Mouse (Mus musculus) midbrain, embryonic 13.5 days (tissue): ENCODE measurements around the gene Wwp2. TPM values are rescaled to one million over a fixed set of nuclear protein-coding genes. Genes with fewer than 3 reads are reported as not detected.

Source experiments
- ATAC-seq: fragments of 200-750 bp; cut with Nextera tagmentation; 2 replicates; pipeline ENCODE4 v1.8.0; 2017; ENCODE audit warnings: mild to moderate bottlenecking, moderate TSS enrichment, moderate library complexity
- H3K27ac ChIP-seq: fragments of 300-500 bp; sonication (generic); 2 replicates; pipeline ENCODE4 v1.5.1; 2015; ENCODE audit warnings: inconsistent platforms, mild to moderate bottlenecking, moderate library complexity
- H3K27me3 ChIP-seq: fragments of 300-500 bp; sonication (generic); 2 replicates; pipeline ENCODE4 v1.6.1; 2015; ENCODE audit warnings: mild to moderate bottlenecking, inconsistent platforms
- H3K36me3 ChIP-seq: fragments of 300-500 bp; sonication (generic); 2 replicates; pipeline ENCODE4 v1.6.1; 2015; ENCODE audit warnings: mild to moderate bottlenecking, inconsistent platforms
- H3K4me1 ChIP-seq: fragments of 300-500 bp; sonication (generic); replicated peaks from 2 replicates; pipeline ENCODE4 v1.6.1; 2015; ENCODE audit warnings: inconsistent platforms
- H3K4me2 ChIP-seq: fragments of 300-500 bp; sonication (generic); replicated peaks from 2 replicates; pipeline ENCODE4 v1.6.1; 2015; ENCODE audit warnings: moderate library complexity, mild to moderate bottlenecking, inconsistent platforms
- H3K4me3 ChIP-seq: fragments of 300-500 bp; sonication (generic); replicated peaks from 2 replicates; pipeline ENCODE4 v1.5.1; 2015; ENCODE audit warnings: mild to moderate bottlenecking, inconsistent platforms
- H3K9ac ChIP-seq: fragments of 300-500 bp; sonication (generic); replicated peaks from 2 replicates; pipeline ENCODE4 v1.6.1; 2015; ENCODE audit warnings: mild to moderate bottlenecking, inconsistent platforms
- H3K9me3 ChIP-seq: fragments of 300-500 bp; sonication (generic); 2 replicates; pipeline ENCODE4 v1.6.1; 2016; ENCODE audit warnings: mild to moderate bottlenecking, inconsistent platforms
- WGBS: fragments of 180-500 bp; shearing (Covaris S2); methylation state at CpG from one replicate; pipeline ENCODE4 v1.1.7; 2015; 5-methylcytosine and 5-hydroxymethylcytosine counted together
- polyA plus RNA-seq: library from polyadenylated mRNA; unstranded; fragments of >200 nt; fragmentation: Nextera tagmentation; extraction: Ambion mirVana; gene quantifications from 2 replicates; pipeline ENCODE4 v1.2.1, GENCODE M21; 2015

Gene Wwp2
- 48.9 and 50.0 TPM in 2 replicates for polyA plus RNA-seq

GRCm38 (mm10) chr8:107435962-107436831, at the start of gene Wwp2:
TSS of gene Wwp2 (plus strand) at chr8:107436365.
- Histone ChIP-seq H3K4me1 (peaks cover 19% of the 10 kb centered on the region), H3K4me3 (peak within 1 kb of the TSS; percentile 82), H3K4me2 (peak within 1 kb of the TSS; percentile 74), H3K9ac (peak within 1 kb of the TSS; percentile 87), H3K27me3 (no peaks in the 10 kb centered on the region), H3K36me3 (no peaks in the 10 kb centered on the region), H3K9me3 (no peaks in the 10 kb centered on the region), H3K27ac (peak within 1 kb of the TSS; percentile 79)
- ATAC-seq: peak; percentile 92
- WGBS: 1% methylated on average over 41 of the region's 81 CpGs

- Histone ChIP-seq H3K9ac (no peak overlapping the region), H3K36me3 (no peaks in the 10 kb centered on the region), H3K4me1 (no peaks in the 10 kb centered on the region), H3K27ac (no peak overlapping the region), H3K4me3 (no peak overlapping the region), H3K4me2 (no peak overlapping the region), H3K9me3 (no peaks in the 10 kb centered on the region), H3K27me3 (no peaks in the 10 kb centered on the region)
- 36% methylated on average over 3 of the region's 3 CpGs for WGBS
- no peak for ATAC-seq
Observed at GRCm38 (mm10) chr8:107386642-107387041, 49.5 kb upstream of the Wwp2 start.

GRCm38 (mm10) chr8:107387861-107388260, 48.3 kb upstream of the Wwp2 start:
- 69% methylated on average over 5 of the region's 5 CpGs for WGBS
- Histone ChIP-seq H3K4me3 (no peak overlapping the region), H3K27me3 (no peaks in the 10 kb centered on the region), H3K9ac (no peak overlapping the region), H3K4me2 (no peak overlapping the region), H3K4me1 (no peaks in the 10 kb centered on the region), H3K27ac (no peak overlapping the region), H3K36me3 (no peaks in the 10 kb centered on the region), H3K9me3 (no peaks in the 10 kb centered on the region)
- ATAC-seq: no peak

DNA sequence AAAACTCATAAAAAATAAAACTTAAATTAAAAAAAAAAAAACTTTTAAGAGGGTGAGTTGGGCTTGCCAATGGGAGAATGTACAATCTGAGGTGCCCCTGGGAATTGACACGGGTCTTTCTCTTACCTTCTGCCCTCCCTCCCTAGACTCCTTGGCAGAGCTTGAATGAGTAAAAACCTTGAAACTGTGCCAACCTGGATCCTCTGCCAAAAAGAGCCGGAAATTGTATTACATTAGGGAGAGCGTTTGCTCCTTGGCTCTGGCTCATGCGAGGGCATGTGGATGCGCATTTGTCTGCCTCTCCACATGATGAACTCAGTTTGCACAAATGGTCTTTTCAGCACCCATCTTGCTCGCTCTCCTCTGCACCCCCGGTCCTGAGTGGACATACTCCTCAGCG, 46.6 kb upstream of the Wwp2 start:
- Histone ChIP-seq H3K36me3 (no peaks in the 10 kb centered on the region), H3K9ac (no peak overlapping the region), H3K4me3 (no peak overlapping the region), H3K27ac (no peak overlapping the region), H3K27me3 (no peaks in the 10 kb centered on the region), H3K9me3 (no peaks in the 10 kb centered on the region), H3K4me2 (no peak overlapping the region), H3K4me1 (no peaks in the 10 kb centered on the region)
- ATAC-seq: no peak
- WGBS: 78% methylated on average over 8 of the region's 8 CpGs

GRCm38 (mm10) chr8:107390476-107391135, 45.6 kb upstream of the Wwp2 start:
- Histone ChIP-seq H3K4me2 (no peak overlapping the region), H3K9me3 (no peaks in the 10 kb centered on the region), H3K27ac (no peak overlapping the region), H3K4me3 (no peak overlapping the region), H3K9ac (no peak overlapping the region), H3K27me3 (no peaks in the 10 kb centered on the region), H3K4me1 (no peaks in the 10 kb centered on the region), H3K36me3 (no peaks in the 10 kb centered on the region)
- 93% methylated on average over 16 of the region's 16 CpGs for WGBS
- no peak for ATAC-seq

GRCm38 (mm10) chr8:107391136-107391516, 45.0 kb upstream of the Wwp2 start:
- Histone ChIP-seq H3K36me3 (no peaks in the 10 kb centered on the region), H3K9me3 (no peaks in the 10 kb centered on the region), H3K4me2 (no peak overlapping the region), H3K27ac (no peak overlapping the region), H3K27me3 (no peaks in the 10 kb centered on the region), H3K4me1 (no peaks in the 10 kb centered on the region), H3K4me3 (no peak overlapping the region), H3K9ac (no peak overlapping the region)
- 80% methylated on average over 4 of the region's 4 CpGs for WGBS
- no peak for ATAC-seq

DNA sequence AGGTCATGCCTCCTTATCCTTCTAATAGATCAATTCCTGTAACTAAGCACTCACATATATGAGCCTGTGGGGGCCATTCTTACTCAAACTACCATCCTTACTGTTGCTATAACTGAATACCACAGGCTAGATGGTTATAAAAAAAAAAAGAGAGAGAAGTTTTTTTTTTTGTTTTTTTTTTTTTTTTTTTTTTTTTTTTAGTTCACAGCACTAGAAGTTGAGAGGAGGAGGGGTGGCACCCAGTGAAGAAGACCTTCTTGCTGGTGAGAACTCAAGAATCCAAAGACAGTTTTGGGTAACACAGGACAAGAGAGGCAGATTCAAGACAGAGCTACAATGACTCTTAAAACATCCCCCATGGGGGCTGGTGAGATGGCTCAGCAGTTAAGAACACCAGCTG, 40.8 kb upstream of the Wwp2 start:
- Histone ChIP-seq H3K27ac (no peak overlapping the region), H3K9me3 (no peaks in the 10 kb centered on the region), H3K4me1 (no peaks in the 10 kb centered on the region), H3K27me3 (no peaks in the 10 kb centered on the region), H3K4me2 (no peak overlapping the region), H3K36me3 (no peaks in the 10 kb centered on the region), H3K9ac (no peak overlapping the region), H3K4me3 (no peak overlapping the region)
- no peak for ATAC-seq

GRCm38 (mm10) chr8:107396106-107396670, 40.0 kb upstream of the Wwp2 start:
- Histone ChIP-seq H3K4me2 (no peak overlapping the region), H3K4me1 (no peaks in the 10 kb centered on the region), H3K4me3 (no peak overlapping the region), H3K9ac (no peak overlapping the region), H3K27me3 (no peaks in the 10 kb centered on the region), H3K36me3 (no peaks in the 10 kb centered on the region), H3K27ac (no peak overlapping the region), H3K9me3 (no peaks in the 10 kb centered on the region)
- ATAC-seq: no peak
- WGBS: 90% methylated on average over 10 of the region's 10 CpGs

DNA sequence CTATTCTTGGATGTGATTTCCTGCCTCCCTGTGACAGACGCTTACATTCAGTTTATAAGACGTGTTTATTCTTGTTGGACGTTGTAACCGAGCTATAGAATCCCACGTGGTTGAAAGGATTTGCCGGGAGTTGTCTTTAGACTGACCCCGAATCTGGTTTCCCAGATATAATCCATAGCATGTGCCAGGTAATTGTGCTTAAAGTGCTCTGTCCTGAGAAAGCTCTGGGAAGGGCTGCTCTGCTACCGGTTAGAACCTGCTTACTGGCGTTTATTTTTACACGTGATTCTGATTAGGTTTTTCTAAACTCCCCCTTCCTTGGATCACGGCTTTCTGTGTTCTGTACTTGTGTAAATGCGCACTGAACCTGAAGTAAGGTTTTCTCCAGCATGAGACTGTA, 38.5 kb upstream of the Wwp2 start:
- WGBS: 66% methylated on average over 12 of the region's 12 CpGs
- no peaks in the 10 kb centered on the region for H3K36me3 ChIP-seq
- H3K27ac ChIP-seq: no peak overlapping the region
- H3K4me2 ChIP-seq: no peak overlapping the region
- H3K4me1 ChIP-seq: peaks cover 3% of the 10 kb centered on the region; the same call in 1 of the 2 replicates
- H3K9ac ChIP-seq: no peak overlapping the region
- ATAC-seq: no peak
- H3K9me3 ChIP-seq: no peaks in the 10 kb centered on the region
- H3K4me3 ChIP-seq: no peak overlapping the region
- no peaks in the 10 kb centered on the region for H3K27me3 ChIP-seq

DNA sequence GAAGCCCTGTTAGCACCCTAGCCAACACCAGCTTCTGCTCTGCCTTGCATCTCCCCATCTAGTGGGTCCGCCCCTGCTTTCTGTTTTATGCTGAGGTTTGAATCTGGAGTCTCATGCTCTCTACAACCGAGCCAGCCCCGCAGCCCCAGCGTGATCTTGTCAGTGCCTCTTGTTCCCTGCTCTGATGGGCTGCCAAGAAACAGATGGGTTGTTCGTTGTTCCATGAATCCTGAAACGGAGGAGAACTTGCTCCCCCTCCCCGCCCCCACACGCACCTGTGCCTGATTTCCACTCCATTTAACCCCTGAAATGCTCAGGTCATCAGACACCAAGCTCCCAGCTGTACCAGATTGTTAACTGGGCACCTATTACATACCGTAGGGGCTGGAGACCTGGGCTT, 36.7 kb upstream of the Wwp2 start:
- no peaks in the 10 kb centered on the region for H3K36me3 ChIP-seq
- no peaks in the 10 kb centered on the region for H3K27me3 ChIP-seq
- H3K4me1 ChIP-seq: peaks cover 13% of the 10 kb centered on the region
- no peak for ATAC-seq
- no peak overlapping the region for H3K27ac ChIP-seq
- 41% methylated on average over 9 of the region's 9 CpGs for WGBS
- H3K9ac ChIP-seq: no peak overlapping the region
- H3K4me3 ChIP-seq: no peak overlapping the region
- no peaks in the 10 kb centered on the region for H3K9me3 ChIP-seq
- no peak overlapping the region for H3K4me2 ChIP-seq

DNA sequence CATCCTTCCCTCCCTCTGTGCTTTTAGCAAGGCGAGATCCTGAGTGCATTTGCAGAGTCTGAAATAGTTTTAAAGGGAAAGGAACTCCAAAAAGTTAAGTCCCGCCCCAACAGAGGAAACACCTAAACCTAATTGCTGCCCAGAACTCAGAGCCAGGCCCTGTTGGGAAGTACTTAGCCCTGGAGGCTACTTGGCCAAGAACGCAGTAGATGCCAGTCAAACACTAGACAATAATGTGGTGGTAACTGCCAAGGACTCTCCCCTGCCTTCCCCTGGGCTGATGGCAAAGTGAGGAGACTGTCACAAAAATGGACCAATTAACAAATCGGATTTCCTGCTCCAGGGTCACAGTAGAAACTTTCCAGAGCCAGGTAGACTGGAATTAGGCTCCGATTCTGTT, 34.3 kb upstream of the Wwp2 start:
- H3K27me3 ChIP-seq: no peaks in the 10 kb centered on the region
- no peak overlapping the region for H3K4me2 ChIP-seq
- peaks cover 13% of the 10 kb centered on the region for H3K4me1 ChIP-seq
- peaks cover 3% of the 10 kb centered on the region; the same call in 1 of the 2 replicates for H3K36me3 ChIP-seq
- ATAC-seq: no peak
- H3K9ac ChIP-seq: no peak overlapping the region
- no peak overlapping the region for H3K27ac ChIP-seq
- no peaks in the 10 kb centered on the region for H3K9me3 ChIP-seq
- WGBS: 79% methylated on average over 5 of the region's 5 CpGs
- H3K4me3 ChIP-seq: no peak overlapping the region

- Histone ChIP-seq H3K4me3 (peak within 1 kb of the TSS; percentile 24), H3K27ac (no peak within 1 kb of the TSS), H3K4me1 (peaks cover 13% of the 10 kb centered on the region), H3K4me2 (peak within 1 kb of the TSS; percentile 55), H3K9me3 (no peaks in the 10 kb centered on the region), H3K36me3 (peaks cover 11% of the 10 kb centered on the region), H3K27me3 (no peaks in the 10 kb centered on the region), H3K9ac (0 out of 2 replicates have a peak within 1 kb of the TSS, but pooled peaks have one; percentile 24)
- ATAC-seq: peak; percentile 99
- WGBS: 17% methylated on average over 22 of the region's 22 CpGs
Observed at GRCm38 (mm10) chr8:107403038-107403781, 33.0 kb upstream of the Wwp2 start, which contains the start of gene Nqo1. TSS of gene Nqo1 (minus strand) at chr8:107403206.
